Mouse (Mus musculus): ENCODE measurements around the gene Plin4. TPM values are rescaled to one million over a fixed set of nuclear protein-coding genes. Genes with fewer than 3 reads are reported as not detected.
"Not testable (repeated sequence)": the region's sequence is repeated elsewhere in the genome, so short reads cannot be mapped to it uniquely, and the experiment has no call there.

Gene Plin4
- total RNA-seq, 2 experiments from 2014 or later, result not detected

- no peak for ATAC-seq (replicated peaks; ENCODE audit: poor library complexity, severe bottlenecking)
Measured at GRCm38 (mm10) chr17:56069066-56069465, 40.5 kb downstream of the Plin4 start.

DNA sequence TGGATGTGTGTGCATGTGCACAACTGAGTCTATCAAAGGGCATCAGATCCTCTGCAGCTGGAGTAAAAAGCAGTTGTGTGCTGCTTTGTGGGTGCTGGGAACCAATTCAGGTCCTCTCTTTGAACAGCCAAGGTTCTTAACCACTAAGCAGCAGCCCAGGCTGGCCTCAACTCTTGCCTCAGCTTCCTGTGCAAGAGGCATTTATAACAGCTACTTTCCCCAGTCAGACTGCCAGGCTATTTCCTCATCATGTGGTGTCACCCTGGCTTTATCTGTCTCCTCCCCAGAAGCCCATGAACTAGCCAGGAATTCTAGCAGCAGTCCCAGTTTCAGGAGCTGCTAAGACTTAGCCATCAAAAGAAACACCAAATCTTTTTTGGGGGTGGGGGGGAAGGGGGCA is 43.2 kb downstream of the Plin4 start:
- peak; percentile 41 for ATAC-seq (replicated peaks; ENCODE audit: poor library complexity, severe bottlenecking)

- ATAC-seq (replicated peaks; ENCODE audit: poor library complexity, severe bottlenecking), result not testable (repeated sequence)
Measured at GRCm38 (mm10) chr17:56065715-56066114, 43.9 kb downstream of the Plin4 start.

DNA sequence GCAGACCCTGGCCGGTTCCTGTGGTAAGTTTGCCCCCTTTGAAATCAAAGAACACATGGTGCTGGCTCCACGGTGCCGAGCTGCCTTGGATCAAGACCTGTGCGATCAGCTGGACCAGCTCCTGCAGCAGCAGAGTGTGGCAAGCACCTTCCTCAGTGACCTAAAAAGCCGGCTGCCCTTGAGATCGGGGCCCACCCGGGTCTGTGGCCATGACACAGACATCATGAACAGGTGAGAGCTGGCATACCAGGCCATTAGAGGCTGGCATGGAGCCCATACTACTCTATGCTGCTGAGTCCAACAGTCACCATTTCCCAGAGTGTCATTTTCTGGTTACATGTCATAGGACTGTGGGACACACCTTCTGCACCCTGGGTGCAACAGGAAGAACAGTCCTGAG is 47.5 kb downstream of the Plin4 start:
- ATAC-seq (replicated peaks; ENCODE audit: poor library complexity, severe bottlenecking), result no peak

- ATAC-seq (replicated peaks; ENCODE audit: poor library complexity, severe bottlenecking), result no peak
Measured at GRCm38 (mm10) chr17:56057381-56058120, 52.1 kb downstream of the Plin4 start.

- no peak for ATAC-seq (replicated peaks; ENCODE audit: poor library complexity, severe bottlenecking)
Measured at GRCm38 (mm10) chr17:56055945-56056678, 53.5 kb downstream of the Plin4 start.

- no peak for ATAC-seq (replicated peaks; ENCODE audit: poor library complexity, severe bottlenecking)
Measured at GRCm38 (mm10) chr17:56054938-56055337, 54.7 kb downstream of the Plin4 start.

DNA sequence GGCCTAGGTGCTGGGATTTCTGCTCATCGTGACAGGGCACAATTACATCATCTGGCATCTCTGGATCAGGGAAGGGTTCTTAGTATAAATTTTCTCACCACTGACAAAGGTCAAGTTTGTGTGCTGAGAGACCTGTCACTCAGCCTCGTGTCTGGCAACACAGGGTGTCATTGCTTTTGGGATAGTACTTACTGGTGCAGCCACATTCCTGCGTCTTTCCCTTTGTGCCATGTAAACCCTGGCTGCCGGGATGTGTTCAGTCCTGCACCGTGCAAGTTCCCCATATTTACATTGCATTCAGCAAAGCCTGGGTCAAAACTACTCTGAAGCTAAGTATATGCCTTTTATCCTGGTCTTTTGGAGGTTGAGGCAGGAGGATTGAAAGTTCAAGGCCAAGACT is 58.2 kb downstream of the Plin4 start:
- ATAC-seq (replicated peaks; ENCODE audit: poor library complexity, severe bottlenecking), result no peak

Other genes starting within 250 kb of the Plin4 start
- gene Zfp119a, start 230.9 kb downstream of the Plin4 start, total RNA-seq (2014; fragmentation: Nextera tagmentation), result 11.4 and 11.6 TPM in 2 replicates
- gene Zfp119a, start 230.9 kb downstream of the Plin4 start, total RNA-seq (2017), result 3.5 and 5.8 TPM in 2 replicates
- gene Zfp959, start 217.7 kb downstream of the Plin4 start, total RNA-seq (2014; fragmentation: Nextera tagmentation), result 11.0 and 15.7 TPM in 2 replicates
- 13.2 and 15.8 TPM in 2 replicates for gene Zfp959, start 217.7 kb downstream of the Plin4 start, total RNA-seq (2017)
- gene Zfp119b, start 160.3 kb downstream of the Plin4 start, total RNA-seq (2014; fragmentation: Nextera tagmentation), result 2.1 and 5.4 TPM in 2 replicates
- 4.8 and 6.8 TPM in 2 replicates for gene Zfp119b, start 160.3 kb downstream of the Plin4 start, total RNA-seq (2017)
- gene Ebi3, start 157.2 kb downstream of the Plin4 start, total RNA-seq (2014; fragmentation: Nextera tagmentation), result 16.8 and 36.8 TPM in 2 replicates
- gene Ebi3, start 157.2 kb downstream of the Plin4 start, total RNA-seq (2017), result 10.9 and 12.6 TPM in 2 replicates
- 15.1 and 15.4 TPM in 2 replicates for gene Yju2, start 150.7 kb downstream of the Plin4 start, total RNA-seq (2014; fragmentation: Nextera tagmentation)
- gene Yju2, start 150.7 kb downstream of the Plin4 start, total RNA-seq (2017), result 17.2 and 30.9 TPM in 2 replicates
- gene Shd, start 139.3 kb downstream of the Plin4 start, total RNA-seq (2014; fragmentation: Nextera tagmentation), result 1.6 TPM in 1 of 2 replicates, not detected in the other
- not detected in 2 replicates for gene Shd, start 139.3 kb downstream of the Plin4 start, total RNA-seq (2017)
- not detected in 2 replicates for gene Fsd1, start 123.3 kb downstream of the Plin4 start, total RNA-seq (2014; fragmentation: Nextera tagmentation)
- not detected in 2 replicates for gene Fsd1, start 123.3 kb downstream of the Plin4 start, total RNA-seq (2017)
- not detected in 2 replicates for gene Stap2, start 104.2 kb downstream of the Plin4 start, total RNA-seq (2014; fragmentation: Nextera tagmentation)
- 0.36 TPM in 1 of 2 replicates, not detected in the other for gene Stap2, start 104.2 kb downstream of the Plin4 start, total RNA-seq (2017)
- 22.0 and 30.8 TPM in 2 replicates for gene Mpnd, start 104.1 kb downstream of the Plin4 start, total RNA-seq (2014; fragmentation: Nextera tagmentation)
- 45.8 and 62.2 TPM in 2 replicates for gene Mpnd, start 104.1 kb downstream of the Plin4 start, total RNA-seq (2017)
- 23.8 and 29.4 TPM in 2 replicates for gene Sh3gl1, start 73.2 kb downstream of the Plin4 start, total RNA-seq (2014; fragmentation: Nextera tagmentation)
- gene Sh3gl1, start 73.2 kb downstream of the Plin4 start, total RNA-seq (2017), result 23.0 and 25.3 TPM in 2 replicates
- 36.0 and 39.4 TPM in 2 replicates for gene Chaf1a, start 69.4 kb downstream of the Plin4 start, total RNA-seq (2014; fragmentation: Nextera tagmentation)
- 32.1 and 36.0 TPM in 2 replicates for gene Chaf1a, start 69.4 kb downstream of the Plin4 start, total RNA-seq (2017)
- 15.2 and 21.3 TPM in 2 replicates for gene Ubxn6, start 34.8 kb downstream of the Plin4 start, total RNA-seq (2014; fragmentation: Nextera tagmentation)
- gene Ubxn6, start 34.8 kb downstream of the Plin4 start, total RNA-seq (2017), result 26.1 and 26.7 TPM in 2 replicates
- 70.7 and 83.3 TPM in 2 replicates for gene Hdgfl2, start 30.2 kb downstream of the Plin4 start, total RNA-seq (2014; fragmentation: Nextera tagmentation)
- gene Hdgfl2, start 30.2 kb downstream of the Plin4 start, total RNA-seq (2017), result 65.1 and 77.6 TPM in 2 replicates
- not detected in 2 replicates for gene Plin5, start 7.8 kb upstream of the Plin4 start, total RNA-seq (2014; fragmentation: Nextera tagmentation)
- gene Plin5, start 7.8 kb upstream of the Plin4 start, total RNA-seq (2017), result 0.09 TPM in 1 of 2 replicates, not detected in the other
- 0.45 and 0.96 TPM in 2 replicates for gene Lrg1, start 12.2 kb upstream of the Plin4 start, total RNA-seq (2014; fragmentation: Nextera tagmentation)
- gene Lrg1, start 12.2 kb upstream of the Plin4 start, total RNA-seq (2017), result 0.69 and 2.6 TPM in 2 replicates
- gene Sema6b, start 30.5 kb upstream of the Plin4 start, total RNA-seq (2014; fragmentation: Nextera tagmentation), result 4.3 and 5.1 TPM in 2 replicates
- gene Sema6b, start 30.5 kb upstream of the Plin4 start, total RNA-seq (2017), result 6.0 and 7.7 TPM in 2 replicates
- 1.0 and 1.1 TPM in 2 replicates for gene Tnfaip8l1, start 52.7 kb upstream of the Plin4 start, total RNA-seq (2014; fragmentation: Nextera tagmentation)
- 2.0 and 2.7 TPM in 2 replicates for gene Tnfaip8l1, start 52.7 kb upstream of the Plin4 start, total RNA-seq (2017)
- gene Mydgf, start 74.1 kb upstream of the Plin4 start, total RNA-seq (2014; fragmentation: Nextera tagmentation), result 62.2 and 62.6 TPM in 2 replicates
- 51.1 and 54.4 TPM in 2 replicates for gene Mydgf, start 74.1 kb upstream of the Plin4 start, total RNA-seq (2017)
- 39.7 and 46.0 TPM in 2 replicates for gene Dpp9, start 109.1 kb upstream of the Plin4 start, total RNA-seq (2014; fragmentation: Nextera tagmentation)
- 14.0 and 19.6 TPM in 2 replicates for gene Dpp9, start 109.1 kb upstream of the Plin4 start, total RNA-seq (2017)
- gene Fem1a, start 147.0 kb upstream of the Plin4 start, total RNA-seq (2014; fragmentation: Nextera tagmentation), result 16.8 and 17.3 TPM in 2 replicates
- 25.6 and 26.5 TPM in 2 replicates for gene Fem1a, start 147.0 kb upstream of the Plin4 start, total RNA-seq (2017)
- gene Ticam1, start 167.0 kb upstream of the Plin4 start, total RNA-seq (2014; fragmentation: Nextera tagmentation), result 8.2 and 14.5 TPM in 2 replicates
- 2.7 and 6.1 TPM in 2 replicates for gene Ticam1, start 167.0 kb upstream of the Plin4 start, total RNA-seq (2017)
- gene Plin3, start 183.1 kb upstream of the Plin4 start, total RNA-seq (2014; fragmentation: Nextera tagmentation), result 17.0 and 19.3 TPM in 2 replicates
- gene Plin3, start 183.1 kb upstream of the Plin4 start, total RNA-seq (2017), result 29.0 and 29.2 TPM in 2 replicates
- gene Arrdc5, start 190.5 kb upstream of the Plin4 start, total RNA-seq (2014; fragmentation: Nextera tagmentation), result not detected in 2 replicates
- gene Arrdc5, start 190.5 kb upstream of the Plin4 start, total RNA-seq (2017), result not detected in 2 replicates
- 149 and 159 TPM in 2 replicates for gene Uhrf1, start 193.5 kb upstream of the Plin4 start, total RNA-seq (2014; fragmentation: Nextera tagmentation)
- gene Uhrf1, start 193.5 kb upstream of the Plin4 start, total RNA-seq (2017), result 168 and 171 TPM in 2 replicates
- 7.7 and 13.3 TPM in 2 replicates for gene Kdm4b, start 216.3 kb upstream of the Plin4 start, total RNA-seq (2014; fragmentation: Nextera tagmentation)
- 5.7 and 8.9 TPM in 2 replicates for gene Kdm4b, start 216.3 kb upstream of the Plin4 start, total RNA-seq (2017)